Mouse (Mus musculus) erythroblast, embryonic 14.5 days (primary cell): ENCODE measurements around the gene Stk32b.

ENCODE experiments used
- GATA1 ChIP-seq: IDR thresholded peaks from 2 replicates; pipeline ENCODE4 v1.6.1; 2012; ENCODE audit warnings: low read length, inconsistent platforms, mixed read lengths
- TAL1 ChIP-seq: IDR thresholded peaks from 3 replicates; pipeline ENCODE4 v1.6.1; 2012; ENCODE audit warnings: low read length, inconsistent platforms, mixed read lengths

GRCm38 (mm10) chr5:37442767-37443166 lies 274.2 kb downstream of the Stk32b start:
- TF ChIP-seq TAL1, result no peak
- no peak for TF ChIP-seq GATA1
